ENCODE assay signal across 20 mouse cellular contexts in the genomic region with DNA sequence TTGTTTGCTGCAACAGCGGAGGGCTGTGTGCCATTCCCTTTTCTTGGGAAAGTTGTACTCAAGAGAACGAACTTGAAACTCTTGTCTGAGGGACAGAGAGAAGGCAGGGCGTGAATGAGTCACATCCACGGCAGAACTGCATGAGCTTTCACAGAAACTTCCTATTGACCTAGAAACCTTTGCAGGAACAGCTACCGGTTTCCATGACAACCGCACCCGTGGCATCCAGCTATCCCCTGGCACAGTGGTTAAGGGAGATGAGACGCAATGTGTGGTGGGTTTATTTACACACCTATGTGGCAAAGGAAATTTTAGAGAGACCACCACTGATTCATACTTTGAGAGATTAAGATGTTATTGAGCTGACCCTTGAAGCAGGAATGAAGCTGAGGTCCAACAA.
DNase-seq lines count a peak whose midpoint lies in the region; ATAC-seq and TF ChIP-seq lines count a peak whose summit lies in the region.
"Had no signal": no experiment of that assay in that cellular context is flagged by ENCODE, and none has a peak within 500 bp of the region (broad histone marks: within the 10 kb centered on the region; RNA-seq: fewer than 3 reads in every experiment).

No protein-coding gene starts in this region.

- peak; percentile 33 for DNase-seq in hindbrain, postnatal 0 days (ENCODE audit: low spot score)
- DNase-seq in right cerebral cortex, adult 18-20 months = peak; percentile 2
- no peak for DNase-seq in right cerebral cortex, postnatal 36 days (ENCODE audit: low spot score in 2 of 2)
- peak; percentile 44 for DNase-seq in brain, adult 2 months (ENCODE audit: low read depth, low spot score)
- no peak for DNase-seq in spleen, postnatal 36 days (ENCODE audit: low spot score in 2 of 2)
- DNase-seq: adrenal gland, adult 2 months; cerebellum, adult 11 months; cerebellum, adult 8-10 months; cerebellum, postnatal 14 days; embryo, embryonic 11 days; gastrocnemius, postnatal 36 days; heart, adult 11 months; heart, postnatal 36 days had no signal

- 0 out of 2 replicates have a peak, but pooled peaks cover 6% of the 10 kb centered on the region for H3K4me1 ChIP-seq in hindbrain, postnatal 0 days (ENCODE audit: insufficient read depth, low read length)
- 0 out of 2 replicates have a peak, but pooled peaks cover 6% of the 10 kb centered on the region for H3K4me1 ChIP-seq in hindbrain, embryonic 12.5 days
- H3K4me1 ChIP-seq: embryonic facial prominence, embryonic 15.5 days; forebrain, embryonic 15.5 days; heart, embryonic 13.5 days had no signal

- no peak overlapping the region for H3K4me2 ChIP-seq in hindbrain, postnatal 0 days (ENCODE audit: low read depth, low read length)
- no peak overlapping the region for H3K4me2 ChIP-seq in hindbrain, embryonic 12.5 days (replicated peaks)
- H3K4me2 ChIP-seq: embryonic facial prominence, embryonic 15.5 days; forebrain, embryonic 15.5 days; heart, embryonic 13.5 days had no signal

- no peaks in the 10 kb centered on the region for H3K9me3 ChIP-seq in hindbrain, postnatal 0 days (ENCODE audit: low read length)
- H3K9me3 ChIP-seq in hindbrain, embryonic 12.5 days (replicated peaks) = no peaks in the 10 kb centered on the region
- H3K9me3 ChIP-seq: embryonic facial prominence, embryonic 15.5 days; forebrain, embryonic 15.5 days; heart, embryonic 13.5 days had no signal

- WGBS in hindbrain, postnatal 0 days = 54% methylated on average over 8 of the region's 8 CpGs
- 68% methylated on average over 8 of the region's 8 CpGs for WGBS in hindbrain, embryonic 12.5 days

- no peaks in the 10 kb centered on the region for H3K36me3 ChIP-seq in hindbrain, postnatal 0 days (ENCODE audit: insufficient read depth, low read length)
- H3K36me3 ChIP-seq in hindbrain, embryonic 12.5 days = no peaks in the 10 kb centered on the region
- H3K36me3 ChIP-seq: embryonic facial prominence, embryonic 15.5 days; forebrain, embryonic 15.5 days; heart, embryonic 13.5 days had no signal

- no peak overlapping the region for H3K9ac ChIP-seq in hindbrain, postnatal 0 days (replicated peaks; ENCODE audit: low read length)
- no peak overlapping the region for H3K9ac ChIP-seq in hindbrain, embryonic 12.5 days
- H3K9ac ChIP-seq: embryonic facial prominence, embryonic 15.5 days; forebrain, embryonic 15.5 days; heart, embryonic 13.5 days had no signal

- no peak overlapping the region for H3K4me3 ChIP-seq in hindbrain, postnatal 0 days (ENCODE audit: low read length)
- H3K4me3 ChIP-seq in hindbrain, embryonic 12.5 days = no peak overlapping the region
- H3K4me3 ChIP-seq: embryonic facial prominence, embryonic 15.5 days; erythroblast, embryonic 14.5 days; forebrain, embryonic 15.5 days; heart, embryonic 13.5 days had no signal

- no peaks in the 10 kb centered on the region for H3K27me3 ChIP-seq in hindbrain, postnatal 0 days (ENCODE audit: insufficient read depth, low read length)
- no peaks in the 10 kb centered on the region for H3K27me3 ChIP-seq in hindbrain, embryonic 12.5 days
- H3K27me3 ChIP-seq: embryonic facial prominence, embryonic 15.5 days; forebrain, embryonic 15.5 days; heart, embryonic 13.5 days; Patski had no signal

- H3K27ac ChIP-seq in hindbrain, postnatal 0 days = no peak overlapping the region
- no peak overlapping the region for H3K27ac ChIP-seq in hindbrain, embryonic 12.5 days
- H3K27ac ChIP-seq: embryonic facial prominence, embryonic 15.5 days; forebrain, embryonic 15.5 days; heart, embryonic 13.5 days had no signal

- no peak for ATAC-seq in hindbrain, postnatal 0 days
- no peak for ATAC-seq in hindbrain, embryonic 12.5 days (ENCODE audit: low FRiP score)
- ATAC-seq: forebrain, embryonic 15.5 days; hindbrain, embryonic 16.5 days; Patski had no signal

- TF ChIP-seq CTCF in hindbrain, postnatal 0 days (IDR thresholded peaks at IDR 0.05; ENCODE audit: low read depth) = no peak

Comparison
In these comparisons a context has a peak if more than half of its experiments do, and no peak if none do; other contexts are left out.
1. DNase-seq: peak in hindbrain, postnatal 0 days (single experiment), right cerebral cortex, adult 18-20 months (single experiment) and brain, adult 2 months (single experiment); none in right cerebral cortex, postnatal 36 days (0 of 2) and spleen, postnatal 36 days (0 of 2).